Mouse (Mus musculus): ENCODE measurements at regions not wholly inside any gene's neighbourhood (a gene's known extent, or its start where the extent isn't known, plus 50 kb on each side); places are given as distances from the start of the nearest gene placed in this dataset.
"Not testable (repeated sequence)": the region's sequence is repeated elsewhere in the genome, so short reads cannot be mapped to it uniquely, and the experiment has no call there.

- no peak for DNase-seq (ENCODE audit: low read depth, low spot score)
Measured at GRCm38 (mm10) chr16:73652976-73653690, 758.5 kb downstream of the Robo2 start.

GRCm38 (mm10) chr16:73647201-73647782 lies 764.3 kb downstream of the Robo2 start:
- peak; percentile 27 for DNase-seq (ENCODE audit: low read depth, low spot score)

- DNase-seq (ENCODE audit: low read depth, low spot score), result no peak
Measured at GRCm38 (mm10) chr16:73613017-73613416, 798.6 kb downstream of the Robo2 start.

GRCm38 (mm10) chr16:73591421-73591820 lies 820.2 kb downstream of the Robo2 start:
- DNase-seq (ENCODE audit: low read depth, low spot score), result no peak

- no peak for DNase-seq (ENCODE audit: low read depth, low spot score)
Measured at GRCm38 (mm10) chr16:73561216-73561615, 850.4 kb downstream of the Robo2 start.

- DNase-seq (ENCODE audit: low read depth, low spot score), result no peak
Measured at GRCm38 (mm10) chr16:73556940-73557339, 854.7 kb downstream of the Robo2 start.

GRCm38 (mm10) chr16:73543651-73544050 lies 868.0 kb downstream of the Robo2 start:
- no peak for DNase-seq (ENCODE audit: low read depth, low spot score)

- no peak for DNase-seq (ENCODE audit: low read depth, low spot score)
Measured at GRCm38 (mm10) chr16:73538040-73538439, 873.6 kb downstream of the Robo2 start.

GRCm38 (mm10) chr16:73537541-73537940 lies 874.1 kb downstream of the Robo2 start:
- DNase-seq (ENCODE audit: low read depth, low spot score), result no peak

GRCm38 (mm10) chr16:73530191-73530590 lies 881.4 kb downstream of the Robo2 start:
- peak; percentile 30 for DNase-seq (ENCODE audit: low read depth, low spot score)

- DNase-seq (ENCODE audit: low read depth, low spot score), result not testable (repeated sequence)
Measured at GRCm38 (mm10) chr16:73522931-73523330, 888.7 kb downstream of the Robo2 start.

GRCm38 (mm10) chr16:73504759-73505158 lies 906.9 kb downstream of the Robo2 start:
- DNase-seq (ENCODE audit: low read depth, low spot score), result no peak

- DNase-seq (ENCODE audit: low read depth, low spot score), result no peak
Measured at GRCm38 (mm10) chr16:73498636-73499208, 912.9 kb downstream of the Robo2 start.

- DNase-seq (ENCODE audit: low read depth, low spot score), result no peak
Measured at GRCm38 (mm10) chr16:73483214-73483856, 928.3 kb downstream of the Robo2 start.

GRCm38 (mm10) chr16:73482176-73482575 lies 929.4 kb downstream of the Robo2 start:
- no peak for DNase-seq (ENCODE audit: low read depth, low spot score)

GRCm38 (mm10) chr16:73473502-73473901 lies 938.1 kb downstream of the Robo2 start:
- DNase-seq (ENCODE audit: low read depth, low spot score), result no peak

GRCm38 (mm10) chr16:73471547-73471946 lies 940.1 kb downstream of the Robo2 start:
- no peak for DNase-seq (ENCODE audit: low read depth, low spot score)

GRCm38 (mm10) chr16:73470535-73470934 lies 941.1 kb downstream of the Robo2 start:
- no peak for DNase-seq (ENCODE audit: low read depth, low spot score)

- no peak for DNase-seq (ENCODE audit: low read depth, low spot score)
Measured at GRCm38 (mm10) chr16:73466296-73466695, 945.3 kb downstream of the Robo2 start.

GRCm38 (mm10) chr16:73462516-73462915 lies 949.1 kb downstream of the Robo2 start:
- no peak for DNase-seq (ENCODE audit: low read depth, low spot score)

GRCm38 (mm10) chr16:73450634-73451245 lies 960.9 kb downstream of the Robo2 start:
- DNase-seq (ENCODE audit: low read depth, low spot score), result no peak

GRCm38 (mm10) chr16:73449836-73450235 lies 961.8 kb downstream of the Robo2 start:
- no peak for DNase-seq (ENCODE audit: low read depth, low spot score)

All from embryo, embryonic 11.5 days (tissue).